Mouse (Mus musculus): ENCODE results near the gene 1700003E16Rik. TPM values are rescaled to one million over a fixed set of nuclear protein-coding genes. Genes with fewer than 3 reads are reported as not detected.

The 1700003E16Rik gene
- total and polyA plus RNA-seq, 3 experiments, result 0.23 to 0.34 TPM; not detected in 1

GRCm38 (mm10) chr6:83142211-83142731, 13.9 kb upstream of the 1700003E16Rik start:
- Histone ChIP-seq H3K9ac (ENCODE audit: insufficient read depth, low read depth) (no peak overlapping the region), H3K27me3 (replicated peaks) (peaks cover 2% of the 10 kb centered on the region)

GRCm38 (mm10) chr6:83142886-83143285, 13.3 kb upstream of the 1700003E16Rik start:
- in situ Hi-C loops (cut with MboI; ENCODE audit: low pct_ligation_motif_present, low pct_unique_long_range_greater_than_20kb, low sequenced_read_pairs) (no loop called here), dilution Hi-C loops (cut with MboI; ENCODE audit: extremely low pct_ligation_motif_present, extremely low pct_unique_long_range_greater_than_20kb, low sequenced_read_pairs) (no loop called here)
- no peak overlapping the region for H3K4me2 ChIP-seq (ENCODE audit: insufficient read depth, low read depth, poor library complexity, severe bottlenecking)
- no peak overlapping the region for H3K27ac ChIP-seq (ENCODE audit: insufficient read depth, low read depth)
- peaks cover 2% of the 10 kb centered on the region for H3K27me3 ChIP-seq (replicated peaks)
- DNase-seq (ENCODE audit: extremely low read depth), result no peak
- H3K36me3 ChIP-seq (replicated peaks in 1 of 2; ENCODE audit: control insufficient read depth in 1 of 2, insufficient read depth in 1 of 2, low read length in 1 of 2), result no peaks in the 10 kb centered on the region
- no peaks in the 10 kb centered on the region for H3K79me2 ChIP-seq (replicated peaks; ENCODE audit: control insufficient read depth, extremely low read depth, insufficient read depth, poor library complexity, severe bottlenecking)
- H3K4me3 ChIP-seq (replicated peaks in 1 of 3; ENCODE audit: low read depth in 2 of 3, low read length in 2 of 3, poor library complexity in 1 of 3), result no peak overlapping the region
- peaks cover 4 to 11% of the 10 kb centered on the region in 2 experiments; a peak in 3 of 4 replicates for H3K4me1 ChIP-seq (ENCODE audit: control insufficient read depth in 1 of 2, insufficient read depth in 2 of 2)
- no peak for TF ChIP-seq MAZ (IDR thresholded peaks at IDR 0.05; ENCODE audit: low read depth, low read length)
- no peak for TF ChIP-seq ZKSCAN1 (IDR thresholded peaks at IDR 0.05; ENCODE audit: borderline replicate concordance, low read depth, low read length)
- no peak for TF ChIP-seq PAX5 (IDR thresholded peaks at IDR 0.05; ENCODE audit: low read length)
- TF ChIP-seq JUND (conservative IDR thresholded peaks at IDR 0.05; ENCODE audit: low read depth, low read length), result no peak
- TF ChIP-seq E2F4 (IDR thresholded peaks at IDR 0.05; ENCODE audit: insufficient replicate concordance, low read depth, low read length), result no peak
- TF ChIP-seq ZMIZ1 (IDR thresholded peaks at IDR 0.05; ENCODE audit: low read depth, low read length), result no peak
- TF ChIP-seq MYC (IDR thresholded peaks at IDR 0.05; ENCODE audit: low read depth, low read length), result no peak
- no peak for TF ChIP-seq RCOR1 (conservative IDR thresholded peaks at IDR 0.05; ENCODE audit: low read depth, low read length)
- no peak for TF ChIP-seq NELFE (IDR thresholded peaks at IDR 0.05; ENCODE audit: low read depth, low read length)
- TF ChIP-seq SMC3 (IDR thresholded peaks at IDR 0.05; ENCODE audit: low read depth, low read length), result no peak
- no peak overlapping the region for H3K9ac ChIP-seq (ENCODE audit: insufficient read depth, low read depth)
- H3K9me3 ChIP-seq (replicated peaks; ENCODE audit: low read length), result no peaks in the 10 kb centered on the region

More at GRCm38 (mm10) chr6:83142211-83142731, 13.9 kb upstream of the 1700003E16Rik start:
- Histone ChIP-seq H3K36me3 (replicated peaks in 1 of 2; ENCODE audit: control insufficient read depth in 1 of 2, insufficient read depth in 1 of 2, low read length in 1 of 2) (no peaks in the 10 kb centered on the region), H3K27ac (ENCODE audit: insufficient read depth, low read depth) (no peak overlapping the region), H3K4me2 (ENCODE audit: insufficient read depth, low read depth, poor library complexity, severe bottlenecking) (no peak overlapping the region), H3K79me2 (replicated peaks; ENCODE audit: control insufficient read depth, extremely low read depth, insufficient read depth, poor library complexity, severe bottlenecking) (no peaks in the 10 kb centered on the region), H3K9me3 (replicated peaks; ENCODE audit: low read length) (no peaks in the 10 kb centered on the region), H3K4me1 (ENCODE audit: control insufficient read depth in 1 of 2, insufficient read depth in 2 of 2) (peaks cover 9 to 14% of the 10 kb centered on the region in 2 experiments; a peak in 3 of 4 replicates), H3K4me3 (replicated peaks in 1 of 3; ENCODE audit: low read depth in 2 of 3, low read length in 2 of 3, poor library complexity in 1 of 3) (no peak overlapping the region)
- dilution Hi-C loops (cut with MboI; ENCODE audit: extremely low pct_ligation_motif_present, extremely low pct_unique_long_range_greater_than_20kb, low sequenced_read_pairs) (no loop called here), in situ Hi-C loops (cut with MboI; ENCODE audit: low pct_ligation_motif_present, low pct_unique_long_range_greater_than_20kb, low sequenced_read_pairs) (no loop called here)
- DNase-seq (ENCODE audit: extremely low read depth), result no peak
- TF ChIP-seq NRF1 (IDR thresholded peaks at IDR 0.05; ENCODE audit: low read depth, low read length) (no peak), CHD2 (IDR thresholded peaks at IDR 0.05; ENCODE audit: low read length) (no peak), ZNF384 (IDR thresholded peaks at IDR 0.05; ENCODE audit: low read depth, low read length) (no peak)

GRCm38 (mm10) chr6:83145209-83145608, 11.0 kb upstream of the 1700003E16Rik start:
- no peaks in the 10 kb centered on the region for H3K27me3 ChIP-seq (replicated peaks)
- no peak overlapping the region for H3K27ac ChIP-seq (ENCODE audit: insufficient read depth, low read depth)
- H3K4me2 ChIP-seq (ENCODE audit: insufficient read depth, low read depth, poor library complexity, severe bottlenecking), result no peak overlapping the region
- H3K79me2 ChIP-seq (replicated peaks; ENCODE audit: control insufficient read depth, extremely low read depth, insufficient read depth, poor library complexity, severe bottlenecking), result no peaks in the 10 kb centered on the region
- dilution Hi-C loops (cut with MboI; ENCODE audit: extremely low pct_ligation_motif_present, extremely low pct_unique_long_range_greater_than_20kb, low sequenced_read_pairs) (no loop called here), in situ Hi-C loops (cut with MboI; ENCODE audit: low pct_ligation_motif_present, low pct_unique_long_range_greater_than_20kb, low sequenced_read_pairs) (no loop called here)
- no peak overlapping the region for H3K4me3 ChIP-seq (replicated peaks in 1 of 3; ENCODE audit: low read depth in 2 of 3, low read length in 2 of 3, poor library complexity in 1 of 3)
- peaks cover 3 to 8% of the 10 kb centered on the region in 2 experiments; a peak in 2 of 4 replicates for H3K4me1 ChIP-seq (ENCODE audit: control insufficient read depth in 1 of 2, insufficient read depth in 2 of 2)
- no peak for DNase-seq (ENCODE audit: extremely low read depth)
- TF ChIP-seq ETS1 (conservative IDR thresholded peaks at IDR 0.05; ENCODE audit: low read depth, low read length) (no peak), TCF12 (IDR thresholded peaks at IDR 0.05; ENCODE audit: low read depth, low read length) (no peak), SIN3A (IDR thresholded peaks at IDR 0.05; ENCODE audit: low read length) (no peak), JUND (conservative IDR thresholded peaks at IDR 0.05; ENCODE audit: low read depth, low read length) (no peak), MAZ (IDR thresholded peaks at IDR 0.05; ENCODE audit: low read depth, low read length) (no peak), TBP (conservative IDR thresholded peaks at IDR 0.05; ENCODE audit: low read depth, low read length) (no peak), CHD1 (IDR thresholded peaks at IDR 0.05; ENCODE audit: low read depth, low read length) (no peak), ZNF384 (IDR thresholded peaks at IDR 0.05; ENCODE audit: low read depth, low read length) (no peak), RAD21 (IDR thresholded peaks at IDR 0.05; ENCODE audit: low read depth, low read length) (no peak)
- H3K9ac ChIP-seq (ENCODE audit: insufficient read depth, low read depth), result no peak overlapping the region
- no peaks in the 10 kb centered on the region for H3K9me3 ChIP-seq (replicated peaks; ENCODE audit: low read length)
- peaks cover 0 to 5% of the 10 kb centered on the region in 2 experiments for H3K36me3 ChIP-seq (replicated peaks in 1 of 2; ENCODE audit: control insufficient read depth in 1 of 2, insufficient read depth in 1 of 2, low read length in 1 of 2)
